Mouse (Mus musculus) erythroid progenitor cell, adult 5-6 weeks (primary cell): ENCODE results near the gene Atp8a1. TPM values are rescaled to one million over a fixed set of nuclear protein-coding genes. Genes with fewer than 3 reads are reported as not detected.

Experiments
- ATAC-seq: replicated peaks from 2 replicates; pipeline ENCODE4 v1.8.0; 2016; ENCODE audit warnings: moderate number of reproducible peaks, mild to moderate bottlenecking, moderate TSS enrichment, inconsistent platforms; ENCODE audit not compliant: poor library complexity, low FRiP score, severe bottlenecking
- total RNA-seq, 2 experiments: library from RNA; stranded (forward) in 1 of 2; stranded (reverse) in 1 of 2; fragments of 150-400 nt in 1 of 2; fragments of 186-747, 209-891 nt in 1 of 2; gene quantifications; 2 replicates each; pipeline versions ENCODE4 v1.2.3 to v1.2.4; 2015 to 2017; ENCODE audit warnings: low replicate concordance in 2 of 2

Atp8a1 gene
- total RNA-seq (2015; ENCODE audit: low replicate concordance) (221 and 244 TPM in 2 replicates), total RNA-seq (2017; ENCODE audit: low replicate concordance) (297 and 307 TPM in 2 replicates)

GRCm38 (mm10) chr5:67847253-67848165, at the start of gene Atp8a1:
TSS of gene Atp8a1 (minus strand) at chr5:67847434.
- peak; percentile 81 for ATAC-seq

DNA sequence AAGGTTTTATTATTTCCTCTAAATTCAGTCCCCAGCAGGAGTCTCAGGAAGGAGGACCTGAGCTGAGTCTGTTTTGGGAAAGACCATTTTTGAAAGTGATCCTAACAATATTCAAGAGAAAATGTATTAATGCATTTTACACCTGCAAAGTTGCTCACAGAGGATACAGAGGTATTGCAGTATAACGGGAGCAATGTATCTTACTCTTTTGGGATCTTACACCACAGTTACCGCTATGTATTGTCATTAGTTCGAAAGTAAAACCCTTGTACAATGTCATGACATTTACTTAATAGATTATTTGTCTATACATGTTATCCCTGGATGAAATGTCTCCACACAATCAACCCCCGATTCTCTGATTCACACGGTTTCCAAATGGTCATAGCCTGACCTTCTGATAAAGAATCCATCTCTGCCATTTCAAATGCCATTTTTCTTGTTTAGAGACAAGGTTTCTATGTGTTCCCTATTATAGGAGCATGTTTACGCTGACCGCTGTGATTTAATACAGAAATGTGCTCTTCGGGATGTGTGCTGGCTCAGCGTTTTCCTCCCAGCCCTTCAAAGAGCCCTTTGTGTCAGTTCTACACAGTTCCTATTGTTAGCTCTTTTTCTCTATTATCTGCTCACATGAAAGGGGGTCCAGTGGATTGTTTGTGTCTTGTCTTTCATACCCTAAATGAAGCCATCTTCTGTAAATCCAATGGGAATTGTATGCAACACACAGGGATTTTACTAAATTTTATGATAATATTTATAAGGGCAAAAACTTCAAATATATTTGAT, 37.4 kb upstream of the Atp8a1 start:
- no peak for ATAC-seq

- 0 out of 2 replicates have a peak, but pooled peaks have one; percentile 30 for ATAC-seq
Observed at GRCm38 (mm10) chr5:67883564-67884171, 36.4 kb upstream of the Atp8a1 start.

DNA sequence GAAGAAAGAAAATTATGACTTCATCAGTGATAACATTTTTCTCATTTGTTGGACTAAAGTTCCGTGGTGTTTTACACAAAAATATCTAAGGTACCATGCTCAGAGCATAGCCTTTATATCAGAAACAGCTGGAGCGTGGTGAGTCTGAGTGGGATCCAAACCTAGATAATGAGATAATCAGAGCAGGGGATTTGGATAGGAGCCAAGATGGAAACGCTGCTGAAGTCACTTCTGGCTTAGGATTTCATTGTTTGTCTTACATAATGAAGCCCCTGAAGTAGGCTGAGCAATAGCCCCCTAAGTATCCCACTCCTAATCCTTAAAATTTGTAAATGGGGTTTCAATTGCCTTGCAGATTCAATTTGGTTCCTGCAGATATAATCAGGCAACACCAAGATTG, 24.2 kb upstream of the Atp8a1 start:
- ATAC-seq: no peak

DNA sequence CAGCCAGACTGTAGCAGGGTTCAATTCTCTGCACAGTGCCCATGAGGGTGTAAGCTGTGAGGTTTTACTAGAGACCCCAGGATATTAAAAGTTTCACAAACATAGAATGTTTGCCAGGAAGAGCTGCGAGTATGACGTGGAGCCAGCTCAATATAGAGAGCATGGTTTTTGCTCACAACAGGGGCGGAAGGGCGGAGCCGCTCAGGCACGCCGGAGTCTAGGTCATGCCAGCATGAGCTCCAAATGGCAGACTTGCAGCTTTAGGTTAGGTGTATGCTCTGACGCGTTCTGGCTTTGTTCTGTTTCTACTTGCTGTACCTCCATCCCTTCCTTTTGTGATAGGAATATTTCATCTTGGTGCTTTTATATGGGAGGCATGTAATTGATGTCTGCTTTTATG, 19.0 kb upstream of the Atp8a1 start:
- ATAC-seq: peak; percentile 76

GRCm38 (mm10) chr5:67865670-67866069, 18.4 kb upstream of the Atp8a1 start:
- ATAC-seq: peak; percentile 50; the same call in 1 of the 2 replicates

DNA sequence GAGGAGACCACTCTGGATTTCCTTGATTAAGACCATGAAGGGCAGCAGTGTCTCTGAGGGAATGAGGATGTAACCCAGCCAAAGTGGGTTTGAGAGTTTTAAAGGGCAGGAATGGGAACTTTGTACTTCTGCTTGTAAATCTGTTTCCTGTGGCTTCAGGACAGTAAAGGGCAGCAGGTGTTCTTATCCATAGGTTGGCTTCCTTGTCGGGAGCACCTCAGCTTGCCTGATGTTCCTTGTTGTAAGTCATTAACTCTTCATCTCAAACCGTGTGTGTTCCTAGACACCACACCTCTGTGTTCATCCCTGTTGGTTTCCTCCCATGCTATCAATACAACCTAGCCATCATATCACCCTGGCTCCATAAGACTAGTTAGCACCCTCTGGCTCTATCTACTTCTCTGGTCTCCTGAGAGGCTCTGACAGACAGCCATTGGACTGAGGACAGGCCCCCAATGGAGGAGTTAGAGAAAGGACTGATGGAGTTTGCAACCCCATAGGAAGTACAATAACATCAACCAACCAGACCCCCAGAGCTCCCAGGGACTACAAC, 17.4 kb upstream of the Atp8a1 start:
- no peak for ATAC-seq

DNA sequence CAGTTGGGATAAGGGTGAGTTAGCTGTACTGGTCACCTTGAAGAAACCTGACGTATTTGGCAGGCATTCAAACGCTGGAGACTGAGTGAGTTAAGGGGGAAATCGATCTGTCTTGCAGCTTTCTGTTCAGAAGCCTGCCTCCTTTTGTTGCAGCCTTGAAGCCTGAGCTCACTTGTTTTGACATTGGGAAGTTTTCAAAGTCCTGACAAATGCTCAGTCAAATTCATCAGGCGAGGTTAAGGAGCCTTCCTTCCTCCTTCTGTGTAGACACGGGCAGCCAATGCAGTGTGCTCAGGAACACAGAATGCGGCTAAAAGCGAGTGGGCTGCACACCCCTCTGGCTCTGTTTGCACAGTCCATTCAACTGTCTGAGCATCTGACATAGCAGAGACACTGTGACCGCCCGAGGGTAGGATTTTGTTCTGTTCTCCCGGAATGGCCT, 16.7 kb upstream of the Atp8a1 start:
- no peak for ATAC-seq

- ATAC-seq: no peak
Observed at GRCm38 (mm10) chr5:67854963-67855606, 7.9 kb upstream of the Atp8a1 start.

DNA sequence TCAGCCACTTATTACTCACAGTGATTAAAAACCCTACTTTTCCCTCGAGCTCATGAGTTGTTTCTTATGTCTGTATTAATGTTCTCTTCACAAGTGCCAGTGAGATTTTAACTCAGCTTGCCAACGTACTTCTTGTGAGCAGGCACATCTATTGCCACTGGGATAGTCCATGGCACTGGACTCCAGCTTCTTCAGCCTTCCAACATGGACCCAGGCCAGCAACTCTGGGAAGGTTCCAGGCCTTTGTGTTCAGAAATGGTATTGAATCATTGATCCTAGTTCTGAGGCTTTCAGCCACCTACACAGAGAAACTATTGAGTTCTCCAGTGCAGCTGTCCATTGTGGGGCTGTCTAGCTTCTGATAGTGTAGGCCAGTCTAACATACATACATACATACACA, 5.6 kb upstream of the Atp8a1 start:
- no peak for ATAC-seq

DNA sequence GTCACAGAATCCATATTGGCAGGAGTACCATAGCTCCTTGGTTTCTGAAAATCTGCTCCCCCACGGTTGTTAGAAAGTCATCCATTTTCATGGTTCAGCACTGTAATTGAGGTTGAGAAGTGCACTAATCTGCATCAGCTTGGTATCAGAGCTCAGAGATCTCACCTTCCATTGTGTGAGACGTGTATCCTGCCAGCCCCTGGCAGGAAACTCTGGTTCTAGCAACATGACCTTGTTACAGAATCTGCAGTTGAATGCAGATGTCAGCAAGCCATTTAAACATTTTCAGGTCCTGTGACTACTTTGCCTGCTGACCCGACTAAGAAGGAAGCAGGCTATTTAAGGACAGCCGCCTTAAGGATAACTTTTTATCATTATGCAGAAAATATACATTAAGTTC, 2.2 kb upstream of the Atp8a1 start:
- no peak for ATAC-seq

DNA sequence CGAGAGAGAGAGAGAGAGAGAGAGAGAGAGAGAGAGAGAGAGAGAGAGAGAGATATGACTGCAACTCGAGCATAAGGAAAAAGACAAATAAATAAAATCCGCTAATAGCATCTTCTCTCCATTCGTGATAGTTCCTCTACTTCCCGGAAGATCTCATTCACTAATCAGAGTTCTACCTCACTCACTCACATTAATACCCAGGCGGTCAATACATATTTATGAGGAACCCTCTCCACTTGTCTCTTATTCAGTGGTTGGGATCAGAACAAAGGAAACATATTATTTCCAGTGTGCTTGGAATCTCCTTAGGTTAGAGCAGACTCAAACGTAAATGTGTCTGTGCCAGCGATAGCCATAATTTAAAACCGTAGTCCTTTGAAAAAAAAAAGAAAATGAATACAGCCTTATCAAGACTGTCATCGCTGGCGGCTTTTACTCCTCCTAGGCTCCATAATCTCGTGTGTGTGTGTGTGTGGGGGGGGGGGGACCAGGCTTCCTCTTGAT, 1.3 kb upstream of the Atp8a1 start:
- no peak for ATAC-seq

DNA sequence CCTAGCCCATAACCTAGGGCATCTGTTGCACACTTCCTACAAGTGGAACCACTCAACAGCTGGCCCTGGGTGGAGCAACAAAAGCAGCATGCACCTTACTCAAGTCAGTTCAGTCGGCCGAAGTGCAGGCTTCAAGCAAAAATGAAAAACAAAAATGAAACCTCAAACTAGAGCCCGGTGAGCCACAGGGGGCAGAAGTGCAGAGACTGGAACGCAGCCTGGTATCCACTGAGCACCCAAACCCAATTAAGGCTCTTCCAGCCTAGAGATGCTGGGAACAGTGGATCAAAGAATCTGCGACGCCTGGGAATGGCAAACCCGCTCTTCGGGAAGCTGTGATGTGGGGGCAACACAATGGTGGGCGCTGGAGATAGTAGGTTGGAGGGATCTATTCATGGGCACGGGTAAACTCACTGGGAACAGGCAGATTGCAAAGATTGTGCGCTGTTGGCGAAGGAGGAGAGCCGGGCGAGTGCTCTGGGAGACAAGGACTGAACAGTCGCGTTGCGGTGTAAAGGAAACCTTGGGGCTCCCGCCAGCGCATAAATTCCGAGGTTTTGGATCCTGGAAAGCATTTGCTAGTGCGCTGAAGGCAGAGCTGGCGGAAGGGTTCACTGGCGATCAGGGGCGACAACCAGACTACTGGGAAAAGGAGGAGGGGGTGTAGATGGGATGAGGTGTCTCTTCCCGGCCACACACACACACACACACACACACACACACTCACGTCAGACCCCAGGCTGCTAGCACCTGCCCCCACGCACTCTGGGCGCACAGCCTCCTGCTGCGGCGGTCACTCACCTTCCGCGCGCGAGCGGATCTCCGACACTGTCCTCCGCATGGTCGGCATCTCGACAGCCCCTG, 641 bp downstream of the Atp8a1 start:
- peak; percentile 12; the same call in 1 of the 2 replicates for ATAC-seq

DNA sequence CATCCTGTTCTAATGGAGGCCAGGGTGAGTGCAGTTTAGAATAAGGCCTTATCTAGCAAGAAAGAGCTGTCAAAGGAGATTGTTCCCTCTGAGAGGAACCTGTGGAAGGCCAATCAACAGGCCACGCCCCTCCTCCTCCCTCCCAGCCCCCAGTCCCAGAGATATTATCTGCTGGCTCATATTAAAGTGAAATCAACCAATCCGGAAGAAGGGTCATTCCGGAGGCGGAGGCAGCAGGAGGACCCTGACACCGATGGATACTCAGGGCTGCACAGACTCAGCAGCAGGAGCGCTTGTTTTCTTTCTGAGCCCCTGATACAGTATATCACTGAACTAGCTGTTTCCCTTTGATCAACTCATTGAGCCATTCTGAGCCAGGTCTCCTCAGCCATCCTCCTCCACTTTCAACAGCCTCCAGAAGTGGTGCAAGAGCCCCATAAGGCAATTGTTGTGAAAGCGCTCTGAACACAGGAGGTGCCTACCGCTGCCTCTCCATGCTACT, 2.0 kb downstream of the Atp8a1 start:
- ATAC-seq: 0 out of 2 replicates have a peak, but pooled peaks have one; percentile 11

GRCm38 (mm10) chr5:67844070-67844469, 3.2 kb downstream of the Atp8a1 start:
- ATAC-seq: no peak

GRCm38 (mm10) chr5:67842306-67842705, 4.9 kb downstream of the Atp8a1 start:
- ATAC-seq: no peak

DNA sequence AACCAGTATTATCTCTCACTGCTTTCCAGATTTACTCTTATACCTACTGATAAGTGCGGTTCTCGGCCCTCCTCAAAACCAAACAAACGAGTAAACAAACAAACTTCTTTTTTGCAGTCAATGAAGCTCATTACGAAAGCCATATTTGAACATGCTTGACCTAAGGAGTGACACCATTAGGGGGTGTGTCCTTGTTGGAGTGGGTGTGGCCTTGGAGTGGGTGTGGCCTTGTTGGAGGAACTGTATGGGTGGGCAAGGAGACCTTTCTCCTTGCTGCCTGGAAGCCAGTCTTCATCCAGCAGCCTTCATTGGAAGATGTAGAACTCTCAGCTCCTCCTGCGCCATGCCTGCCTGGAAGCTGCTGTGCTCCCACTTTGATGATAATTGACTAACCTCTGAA, 13.4 kb downstream of the Atp8a1 start:
- ATAC-seq: 0 out of 2 replicates have a peak, but pooled peaks have one; percentile 46
